Mouse (Mus musculus) hematopoietic stem cell, adult 5-6 weeks (primary cell): ENCODE measurements around the gene Erich6b. TPM values are rescaled to one million over a fixed set of nuclear protein-coding genes. Genes with fewer than 3 reads are reported as not detected.

Experiments used
- ATAC-seq, 2 experiments: fragments of 125-278 bp in 1 of 2; replicated peaks in 1 of 2; 2 replicates each; pipeline ENCODE4 v1.8.0; 2016 to 2017; ENCODE audit warnings: inconsistent platforms in 2 of 2, mild to moderate bottlenecking in 2 of 2, moderate number of reproducible peaks in 2 of 2, low read depth in 1 of 2, moderate TSS enrichment in 1 of 2; ENCODE audit not compliant: low FRiP score in 2 of 2, poor library complexity in 2 of 2, severe bottlenecking in 2 of 2, insufficient read depth in 1 of 2, low TSS enrichment in 1 of 2
- total RNA-seq: library from RNA; stranded (forward); fragments of 172-1452, 232-1000 nt; gene quantifications from 2 replicates; pipeline ENCODE4 v1.2.3, GENCODE M21; 2017

Gene Erich6b
- total RNA-seq, 1 experiment from 2014 or later: not detected

- ATAC-seq: no peak
These were observed 34.3 kb downstream of the Erich6b start for GRCm38 (mm10) chr14:75676316-75676715.

DNA sequence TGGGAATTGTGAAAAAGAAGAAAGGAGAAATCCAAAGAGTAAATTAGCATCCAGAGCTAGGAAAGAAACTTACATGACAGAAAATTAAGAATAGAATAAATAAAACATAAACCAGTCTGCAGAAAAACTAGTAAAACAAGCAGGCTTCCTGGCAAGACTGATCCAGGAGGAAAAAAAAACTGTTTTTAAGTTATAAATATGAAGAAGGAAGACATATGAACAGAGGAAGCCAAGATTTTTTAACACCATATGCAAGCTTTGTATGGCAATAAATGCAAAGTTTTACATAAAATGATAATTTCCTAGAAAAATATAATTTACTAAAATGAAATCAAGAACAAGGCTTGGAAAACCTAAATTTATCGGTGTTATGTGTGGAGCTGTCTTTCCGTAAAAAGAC is 48.4 kb downstream of the Erich6b start:
- no peak for ATAC-seq

GRCm38 (mm10) chr14:75696096-75696495 is 54.0 kb downstream of the Erich6b start:
- no peak; a peak in 1 of 4 replicates for ATAC-seq

DNA sequence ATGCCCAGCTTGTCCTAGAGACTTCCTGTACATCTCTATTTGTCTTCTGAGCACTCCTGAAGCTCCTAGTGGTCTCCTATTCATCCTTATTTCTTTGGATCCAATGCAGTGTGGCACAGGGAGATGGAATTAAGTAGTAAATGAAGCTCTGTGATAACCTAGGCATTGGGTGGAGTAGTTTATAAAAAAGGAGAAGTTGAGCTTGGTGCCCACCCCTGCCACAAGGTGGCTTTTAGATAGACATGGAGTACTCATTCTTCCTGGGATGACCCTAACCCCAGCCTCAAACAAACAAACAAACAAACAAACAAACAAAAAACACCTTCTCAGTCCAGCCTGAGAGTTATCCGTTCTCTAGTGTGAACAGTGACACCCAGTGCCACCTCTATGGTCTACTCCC is 55.9 kb downstream of the Erich6b start:
- ATAC-seq: no peak

- no peak for ATAC-seq
These were observed 64.6 kb downstream of the Erich6b start for GRCm38 (mm10) chr14:75706647-75707046.

GRCm38 (mm10) chr14:75707771-75708170 is 65.7 kb downstream of the Erich6b start:
- ATAC-seq: no peak

GRCm38 (mm10) chr14:75708986-75709385 is 66.9 kb downstream of the Erich6b start:
- no peak for ATAC-seq

DNA sequence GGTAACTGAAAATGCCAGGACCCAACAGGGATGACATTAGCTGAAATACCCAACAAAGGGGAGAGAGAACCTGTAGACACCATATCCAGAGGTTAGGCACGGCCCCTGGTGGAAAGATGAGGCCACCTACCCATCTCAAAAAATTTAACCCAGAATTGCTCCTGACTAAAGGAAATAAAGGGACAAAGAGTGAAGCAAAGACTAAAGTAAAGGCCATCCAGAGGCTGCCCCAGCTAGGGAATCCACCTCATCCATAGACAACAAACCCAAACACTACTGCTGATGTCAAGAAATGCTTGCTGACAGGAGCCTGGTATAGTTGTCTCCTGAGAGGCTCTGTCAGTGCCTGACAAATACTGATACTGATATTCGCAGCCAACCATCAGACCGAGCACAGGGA is 69.7 kb downstream of the Erich6b start:
- no peak for ATAC-seq

- no peak for ATAC-seq
These were observed 70.6 kb downstream of the Erich6b start for GRCm38 (mm10) chr14:75712687-75713086.

DNA sequence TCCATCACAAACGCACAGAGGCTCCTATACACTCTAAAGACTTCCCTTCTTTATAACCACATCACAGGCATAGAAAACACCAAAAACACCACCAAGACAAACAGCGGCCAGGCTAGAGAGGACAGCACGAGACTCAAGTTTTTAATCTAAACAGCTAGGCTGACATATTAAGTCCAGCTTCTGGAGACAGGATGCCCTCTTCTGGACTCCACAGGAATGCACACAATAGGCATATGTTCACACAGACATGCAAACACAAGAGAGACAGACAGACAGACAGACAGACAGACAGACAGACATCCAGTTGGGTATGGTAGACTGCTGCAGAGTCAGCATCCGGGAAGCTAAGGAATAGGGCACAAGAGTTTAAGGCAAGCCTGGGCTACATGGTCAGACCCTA is 71.6 kb downstream of the Erich6b start:
- no peak for ATAC-seq

DNA sequence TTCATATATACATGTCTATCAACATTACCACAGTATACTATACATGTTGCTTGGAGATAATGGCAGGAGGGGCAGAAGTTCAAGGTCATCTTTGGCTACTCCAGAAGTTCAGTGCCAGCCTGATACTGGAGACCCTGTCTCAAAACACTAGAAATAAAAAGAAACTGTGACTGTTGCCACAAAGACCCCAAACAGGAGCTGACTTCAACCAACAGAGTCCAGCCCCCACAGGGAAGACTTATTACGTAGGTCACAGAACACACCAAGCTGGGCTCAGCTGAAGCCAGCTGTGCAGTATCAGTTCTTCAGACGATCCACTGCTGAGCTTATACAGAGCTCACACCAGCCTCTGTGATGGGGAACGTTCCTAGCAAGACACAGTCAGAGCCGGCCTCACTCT is 74.4 kb downstream of the Erich6b start:
- no peak for ATAC-seq

Other genes with a start within 250 kb of the Erich6b start
- gene Siah3, start 186.3 kb upstream of the Erich6b start, total RNA-seq: not detected in 2 replicates
- gene Spert, start 49.1 kb upstream of the Erich6b start, total RNA-seq: not detected in 2 replicates
- gene Cog3, start 112.3 kb downstream of the Erich6b start, total RNA-seq: 27.0 and 27.6 TPM in 2 replicates
- gene Slc25a30, start 144.8 kb downstream of the Erich6b start, total RNA-seq: 23.5 and 30.9 TPM in 2 replicates
- 893 and 1,274 TPM in 2 replicates for gene Tpt1, start 202.8 kb downstream of the Erich6b start, total RNA-seq